Mouse (Mus musculus) lung, adult 18-20 months (tissue): Measurements from ENCODE around the gene Neo1.
"Not testable (repeated sequence)": the region's sequence is repeated elsewhere in the genome, so short reads cannot be mapped to it uniquely, and the experiment has no call there.

Source experiments
- DNase-seq, 2 experiments: peaks; one replicate each; pipeline ENCODE4 v3.0.0; 2022; ENCODE audit warnings: mixed read lengths in 2 of 2

Gene Neo1

GRCm38 (mm10) chr9:58989255-58989928 lies 46.8 kb downstream of the Neo1 start:
- no peak for DNase-seq

GRCm38 (mm10) chr9:58979034-58979433 lies 57.2 kb downstream of the Neo1 start:
- DNase-seq = no peak

GRCm38 (mm10) chr9:58971154-58971553 lies 65.1 kb downstream of the Neo1 start:
- DNase-seq = not testable (repeated sequence)

GRCm38 (mm10) chr9:58967371-58967770 lies 68.9 kb downstream of the Neo1 start:
- no peak for DNase-seq

GRCm38 (mm10) chr9:58955507-58955906 lies 80.7 kb downstream of the Neo1 start:
- DNase-seq = no peak

GRCm38 (mm10) chr9:58945910-58946309 lies 90.3 kb downstream of the Neo1 start:
- not testable (repeated sequence) for DNase-seq

- no peak for DNase-seq
Observed at GRCm38 (mm10) chr9:58934776-58935175, 101.5 kb downstream of the Neo1 start.

GRCm38 (mm10) chr9:58928103-58928502 lies 108.1 kb downstream of the Neo1 start:
- peak in 1 of 2 experiments; percentile 17 for DNase-seq

GRCm38 (mm10) chr9:58902869-58903585 lies 133.2 kb downstream of the Neo1 start:
- DNase-seq = peak; percentile 31 to 33

GRCm38 (mm10) chr9:58899602-58900001 lies 136.6 kb downstream of the Neo1 start:
- no peak for DNase-seq

GRCm38 (mm10) chr9:58891840-58892640 lies 144.2 kb downstream of the Neo1 start:
- DNase-seq = no peak

GRCm38 (mm10) chr9:58890893-58891292 lies 145.3 kb downstream of the Neo1 start:
- DNase-seq = no peak

GRCm38 (mm10) chr9:58889782-58890448 lies 146.3 kb downstream of the Neo1 start:
- DNase-seq = no peak

GRCm38 (mm10) chr9:58882686-58883085 lies 153.6 kb downstream of the Neo1 start:
- DNase-seq = no peak

- DNase-seq = no peak
Observed at GRCm38 (mm10) chr9:58879836-58880235, 156.4 kb downstream of the Neo1 start.

GRCm38 (mm10) chr9:58876946-58877625 lies 159.2 kb downstream of the Neo1 start:
- DNase-seq = no peak

- DNase-seq = no peak
Observed at GRCm38 (mm10) chr9:58875439-58875838, 160.8 kb downstream of the Neo1 start.

- no peak for DNase-seq
Observed at GRCm38 (mm10) chr9:58874354-58874753, 161.9 kb downstream of the Neo1 start.

- peak; percentile 33 to 41 for DNase-seq
Observed at GRCm38 (mm10) chr9:58873541-58874324, 162.5 kb downstream of the Neo1 start.

- DNase-seq = no peak
Observed at GRCm38 (mm10) chr9:58871141-58871540, 165.1 kb downstream of the Neo1 start.

GRCm38 (mm10) chr9:58863826-58864225 lies 172.4 kb downstream of the Neo1 start:
- no peak for DNase-seq
